Mouse (Mus musculus): ENCODE measurements around the gene Smco3. TPM values are rescaled to one million over a fixed set of nuclear protein-coding genes. Genes with fewer than 3 reads are reported as not detected.

Gene Smco3
- polyA plus RNA-seq, 1 experiment, result not detected

DNA sequence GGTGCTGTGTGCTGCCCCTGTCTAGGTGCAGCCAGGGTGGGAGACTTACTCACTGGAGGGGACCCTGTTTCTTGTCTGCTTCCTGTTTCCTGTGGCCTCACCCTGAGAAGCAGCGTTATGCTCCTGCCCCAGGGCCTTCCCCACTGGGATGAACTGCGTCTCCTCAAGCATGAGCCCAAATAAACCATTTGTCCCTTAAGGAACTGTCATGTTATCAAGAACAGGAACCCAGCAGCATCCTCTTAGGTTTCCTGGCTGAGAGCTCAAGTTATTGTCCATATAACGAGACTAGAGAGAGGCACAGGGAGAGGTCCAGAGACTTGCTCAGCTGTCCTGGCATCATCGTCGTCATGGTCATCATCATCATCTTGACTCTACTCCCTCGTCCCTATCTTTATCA, 15.0 kb upstream of the Smco3 start:
- no peak overlapping the region for H3K4me3 ChIP-seq (replicated peaks)
- H3K27me3 ChIP-seq (ENCODE audit: control insufficient read depth), result no peaks in the 10 kb centered on the region
- H3K4me1 ChIP-seq (ENCODE audit: control insufficient read depth), result peaks cover 56% of the 10 kb centered on the region
- peaks cover 92% of the 10 kb centered on the region for H3K36me3 ChIP-seq (ENCODE audit: control insufficient read depth)
- no peaks in the 10 kb centered on the region for H3K9me3 ChIP-seq (ENCODE audit: control insufficient read depth, low read length)
- TF ChIP-seq GATA1 (IDR thresholded peaks at IDR 0.05; ENCODE audit: low read length), result no peak
- TF ChIP-seq TAL1 (IDR thresholded peaks at IDR 0.05; ENCODE audit: low read length), result no peak

DNA sequence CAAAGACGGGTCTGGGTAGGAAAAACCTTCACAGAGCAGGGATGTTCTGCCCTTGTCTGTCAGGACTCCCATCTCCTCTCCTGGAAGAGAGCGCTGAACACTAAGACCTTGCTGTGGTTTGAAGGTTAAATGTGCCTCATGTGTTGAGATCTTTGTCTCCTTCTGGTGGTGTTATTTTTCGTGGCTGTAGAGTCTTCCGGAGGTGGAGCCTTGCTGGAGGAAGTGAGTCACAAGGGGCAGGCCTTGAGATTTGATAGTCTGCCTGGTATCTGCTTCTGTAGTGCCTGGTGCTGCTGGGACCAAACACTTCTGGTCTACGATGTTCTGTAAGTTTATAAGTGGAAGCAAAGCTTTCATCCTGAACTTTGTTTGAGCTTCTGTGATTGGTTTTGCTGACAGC, 13.7 kb upstream of the Smco3 start:
- no peak for TF ChIP-seq GATA1 (IDR thresholded peaks at IDR 0.05; ENCODE audit: low read length)
- TF ChIP-seq TAL1 (IDR thresholded peaks at IDR 0.05; ENCODE audit: low read length), result no peak
- H3K27me3 ChIP-seq (ENCODE audit: control insufficient read depth), result no peaks in the 10 kb centered on the region
- H3K36me3 ChIP-seq (ENCODE audit: control insufficient read depth), result peaks cover 79% of the 10 kb centered on the region
- peaks cover 43% of the 10 kb centered on the region for H3K4me1 ChIP-seq (ENCODE audit: control insufficient read depth)
- no peak overlapping the region for H3K4me3 ChIP-seq (replicated peaks)
- H3K9me3 ChIP-seq (ENCODE audit: control insufficient read depth, low read length), result no peaks in the 10 kb centered on the region

DNA sequence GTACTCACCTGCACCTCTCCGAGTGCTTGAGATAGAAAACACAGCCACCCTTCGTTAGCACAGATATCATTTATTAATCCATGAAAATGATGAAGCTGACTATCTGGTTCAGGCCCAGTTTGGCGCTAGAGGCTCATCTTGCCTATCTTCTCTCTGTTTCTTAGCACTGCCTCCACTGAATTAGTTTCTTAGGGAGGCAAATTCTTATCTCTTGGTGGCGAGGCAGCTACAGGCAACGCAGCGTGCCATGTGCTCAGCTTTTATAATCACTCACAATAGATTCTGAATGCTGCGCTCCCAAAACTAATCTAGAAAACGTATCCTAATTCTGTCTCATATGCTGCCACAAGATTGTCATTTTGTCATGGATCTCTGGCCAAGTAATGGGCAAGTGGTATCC, 13.1 kb upstream of the Smco3 start:
- Histone ChIP-seq H3K9me3 (ENCODE audit: control insufficient read depth, low read length) (no peaks in the 10 kb centered on the region), H3K4me1 (ENCODE audit: control insufficient read depth) (peaks cover 38% of the 10 kb centered on the region), H3K4me3 (replicated peaks) (no peak overlapping the region), H3K27me3 (ENCODE audit: control insufficient read depth) (no peaks in the 10 kb centered on the region), H3K36me3 (ENCODE audit: control insufficient read depth) (peaks cover 74% of the 10 kb centered on the region)
- TF ChIP-seq TAL1 (IDR thresholded peaks at IDR 0.05; ENCODE audit: low read length) (no peak), GATA1 (IDR thresholded peaks at IDR 0.05; ENCODE audit: low read length) (no peak)

DNA sequence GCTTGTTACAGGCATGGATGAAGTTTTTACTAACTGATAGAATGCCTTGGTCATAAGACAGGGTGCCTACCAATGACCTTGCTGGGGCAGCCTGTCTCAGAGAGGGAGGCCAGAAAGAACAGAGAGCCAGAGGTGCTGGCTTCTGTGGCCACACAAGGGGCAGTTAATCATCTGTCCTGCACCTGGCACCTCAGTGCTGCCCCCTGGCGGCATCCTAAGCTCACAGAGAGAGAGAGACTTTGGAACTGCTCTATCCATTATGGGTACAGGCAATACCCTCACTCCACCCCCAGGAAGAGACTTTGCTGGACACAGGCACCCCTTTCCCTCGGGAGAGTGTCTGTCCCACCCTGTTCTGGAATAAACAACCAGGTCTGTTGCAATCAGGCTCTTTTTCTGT, 12.5 kb upstream of the Smco3 start:
- Histone ChIP-seq H3K9me3 (ENCODE audit: control insufficient read depth, low read length) (no peaks in the 10 kb centered on the region), H3K4me1 (ENCODE audit: control insufficient read depth) (peaks cover 33% of the 10 kb centered on the region), H3K4me3 (replicated peaks) (no peak overlapping the region), H3K36me3 (ENCODE audit: control insufficient read depth) (peaks cover 68% of the 10 kb centered on the region), H3K27me3 (ENCODE audit: control insufficient read depth) (no peaks in the 10 kb centered on the region)
- TF ChIP-seq TAL1 (IDR thresholded peaks at IDR 0.05; ENCODE audit: low read length) (no peak), GATA1 (IDR thresholded peaks at IDR 0.05; ENCODE audit: low read length) (no peak)

DNA sequence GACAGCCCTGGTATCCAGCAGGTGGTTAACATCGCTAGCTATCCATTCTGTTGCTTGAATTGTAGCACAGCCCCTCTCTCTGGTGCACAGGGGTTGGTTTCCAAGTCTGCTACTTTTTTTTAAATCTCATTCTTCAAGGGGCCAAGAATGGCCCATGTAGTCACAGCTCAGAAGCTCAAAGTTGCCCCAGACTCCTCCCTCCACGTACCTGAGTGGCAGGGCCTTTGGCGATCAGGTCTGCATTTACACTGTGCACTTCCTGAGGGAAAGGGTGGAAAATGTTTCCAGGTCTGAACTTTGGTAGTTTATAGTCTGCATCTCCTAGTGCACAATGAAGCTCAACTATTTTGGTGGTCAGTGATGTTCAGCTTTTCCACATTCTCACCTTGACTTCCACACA, 12.0 kb upstream of the Smco3 start:
- no peak overlapping the region for H3K4me3 ChIP-seq (replicated peaks)
- TF ChIP-seq TAL1 (IDR thresholded peaks at IDR 0.05; ENCODE audit: low read length) (no peak), GATA1 (IDR thresholded peaks at IDR 0.05; ENCODE audit: low read length) (no peak)
- H3K36me3 ChIP-seq (ENCODE audit: control insufficient read depth), result peaks cover 62% of the 10 kb centered on the region
- peaks cover 30% of the 10 kb centered on the region for H3K4me1 ChIP-seq (ENCODE audit: control insufficient read depth)
- no peaks in the 10 kb centered on the region for H3K9me3 ChIP-seq (ENCODE audit: control insufficient read depth, low read length)
- H3K27me3 ChIP-seq (ENCODE audit: control insufficient read depth), result no peaks in the 10 kb centered on the region

DNA sequence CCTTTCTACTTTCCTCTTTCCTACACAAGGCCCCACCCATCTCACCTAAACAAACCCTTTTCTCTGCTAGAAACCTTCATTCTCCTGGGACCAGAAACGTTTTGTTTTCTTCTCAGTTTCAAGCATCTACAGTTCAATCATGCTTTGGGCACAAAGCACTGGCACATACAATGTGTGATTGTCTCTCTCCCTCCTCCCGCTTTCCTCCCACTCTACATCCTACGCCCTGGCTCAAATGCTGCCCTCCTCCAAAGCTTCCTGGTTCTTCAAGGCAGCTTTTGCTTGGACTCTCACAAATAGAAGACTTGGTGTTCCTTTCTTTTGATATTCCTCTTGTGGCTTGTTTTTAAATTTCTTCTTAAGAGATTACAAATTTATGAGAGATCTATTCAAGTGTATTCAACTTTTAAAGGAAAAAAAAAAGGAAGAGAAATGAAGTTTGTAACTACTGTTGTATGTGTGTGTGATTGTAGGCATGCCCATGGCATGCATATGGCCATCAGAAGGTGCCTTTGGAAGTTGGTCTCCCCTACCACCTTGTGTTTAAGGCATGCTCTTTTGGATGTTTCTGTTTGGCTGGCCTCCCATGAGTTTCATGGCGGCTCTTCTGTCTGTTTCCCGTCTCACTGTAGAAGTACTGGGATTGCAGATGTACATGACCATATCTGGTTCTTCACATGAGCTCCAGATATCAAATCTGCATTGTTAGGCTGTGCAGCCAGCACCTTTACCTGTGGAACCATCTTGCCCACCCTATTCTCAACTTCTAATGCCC, 10.6 kb upstream of the Smco3 start:
- Histone ChIP-seq H3K4me3 (replicated peaks) (no peak overlapping the region), H3K36me3 (ENCODE audit: control insufficient read depth) (peaks cover 54% of the 10 kb centered on the region), H3K9me3 (ENCODE audit: control insufficient read depth, low read length) (no peaks in the 10 kb centered on the region), H3K27me3 (ENCODE audit: control insufficient read depth) (no peaks in the 10 kb centered on the region), H3K4me1 (ENCODE audit: control insufficient read depth) (peaks cover 28% of the 10 kb centered on the region)
- TF ChIP-seq TAL1 (IDR thresholded peaks at IDR 0.05; ENCODE audit: low read length), result no peak
- TF ChIP-seq GATA1 (IDR thresholded peaks at IDR 0.05; ENCODE audit: low read length), result no peak

DNA sequence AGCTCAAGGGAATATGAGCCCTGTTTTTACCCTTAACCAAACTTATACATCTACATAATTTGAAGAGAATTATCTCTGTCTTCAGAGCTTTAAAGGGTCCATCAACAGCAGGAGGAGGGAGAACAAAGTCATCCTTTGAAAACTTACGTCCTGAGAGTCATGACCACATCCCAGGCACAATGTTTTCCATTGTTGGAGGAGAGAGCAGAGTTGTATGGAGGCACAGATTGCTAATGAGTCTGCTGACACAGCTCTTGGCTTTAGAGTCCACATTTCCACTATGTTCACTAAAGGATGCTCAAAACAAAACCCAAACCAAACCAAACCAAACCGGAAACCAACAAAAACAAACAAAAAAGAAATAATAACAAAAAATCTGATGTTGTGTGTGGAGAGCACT, 9.7 kb upstream of the Smco3 start:
- no peak overlapping the region for H3K4me3 ChIP-seq (replicated peaks)
- H3K27me3 ChIP-seq (ENCODE audit: control insufficient read depth), result no peaks in the 10 kb centered on the region
- H3K36me3 ChIP-seq (ENCODE audit: control insufficient read depth), result peaks cover 44% of the 10 kb centered on the region
- peaks cover 23% of the 10 kb centered on the region for H3K4me1 ChIP-seq (ENCODE audit: control insufficient read depth)
- H3K9me3 ChIP-seq (ENCODE audit: control insufficient read depth, low read length), result no peaks in the 10 kb centered on the region
- TF ChIP-seq TAL1 (IDR thresholded peaks at IDR 0.05; ENCODE audit: low read length), result no peak
- TF ChIP-seq GATA1 (IDR thresholded peaks at IDR 0.05; ENCODE audit: low read length), result no peak

DNA sequence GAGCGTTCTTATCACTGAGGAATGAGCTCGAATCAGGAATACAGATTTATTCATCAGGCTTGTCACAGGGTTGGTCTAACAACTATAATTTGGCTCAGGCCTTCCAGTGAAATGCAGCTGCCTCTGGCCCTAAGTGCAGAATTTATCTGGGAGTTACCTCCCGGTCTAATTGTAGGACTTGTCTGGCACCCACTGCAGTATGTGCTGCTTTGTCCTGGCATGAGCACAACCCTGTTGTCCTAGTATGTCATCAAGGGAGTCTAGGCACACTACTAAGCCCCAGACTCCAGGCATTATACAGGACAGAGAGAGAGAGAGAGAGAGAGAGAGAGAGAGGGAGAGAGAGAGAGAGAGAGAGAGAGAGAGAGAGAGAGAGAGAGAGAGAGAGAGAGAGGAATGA, 2.1 kb upstream of the Smco3 start:
- H3K4me1 ChIP-seq (ENCODE audit: control insufficient read depth), result no peaks in the 10 kb centered on the region
- TF ChIP-seq GATA1 (IDR thresholded peaks at IDR 0.05; ENCODE audit: low read length) (no peak), TAL1 (IDR thresholded peaks at IDR 0.05; ENCODE audit: low read length) (no peak)
- H3K27me3 ChIP-seq (ENCODE audit: control insufficient read depth), result peaks cover 15% of the 10 kb centered on the region
- no peak overlapping the region for H3K4me3 ChIP-seq (replicated peaks)
- no peaks in the 10 kb centered on the region for H3K36me3 ChIP-seq (ENCODE audit: control insufficient read depth)
- H3K9me3 ChIP-seq (ENCODE audit: control insufficient read depth, low read length), result no peaks in the 10 kb centered on the region

DNA sequence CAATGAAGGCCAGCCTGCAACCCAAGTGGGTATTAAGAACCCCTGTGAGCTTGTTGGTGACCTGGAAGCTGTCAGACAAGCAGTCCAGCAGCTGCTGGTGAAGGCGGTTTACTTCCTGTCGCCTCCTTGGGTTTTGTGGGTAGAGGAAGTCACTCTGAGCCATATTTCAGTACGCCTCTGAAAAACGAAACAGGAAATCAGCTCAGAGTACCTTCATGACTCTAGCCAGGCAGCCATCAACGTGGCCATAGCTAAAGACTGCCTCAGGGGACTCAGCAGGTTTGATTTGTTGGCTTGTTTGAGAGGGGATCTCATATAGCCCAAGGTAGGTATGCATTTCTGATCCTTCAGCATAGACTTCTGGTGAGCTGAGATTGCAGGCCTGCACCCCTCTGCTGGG, 3.5 kb downstream of the Smco3 start:
- TF ChIP-seq TAL1 (IDR thresholded peaks at IDR 0.05; ENCODE audit: low read length) (no peak), GATA1 (IDR thresholded peaks at IDR 0.05; ENCODE audit: low read length) (no peak)
- Histone ChIP-seq H3K4me3 (replicated peaks) (no peak overlapping the region), H3K27me3 (ENCODE audit: control insufficient read depth) (peaks cover 30% of the 10 kb centered on the region)

DNA sequence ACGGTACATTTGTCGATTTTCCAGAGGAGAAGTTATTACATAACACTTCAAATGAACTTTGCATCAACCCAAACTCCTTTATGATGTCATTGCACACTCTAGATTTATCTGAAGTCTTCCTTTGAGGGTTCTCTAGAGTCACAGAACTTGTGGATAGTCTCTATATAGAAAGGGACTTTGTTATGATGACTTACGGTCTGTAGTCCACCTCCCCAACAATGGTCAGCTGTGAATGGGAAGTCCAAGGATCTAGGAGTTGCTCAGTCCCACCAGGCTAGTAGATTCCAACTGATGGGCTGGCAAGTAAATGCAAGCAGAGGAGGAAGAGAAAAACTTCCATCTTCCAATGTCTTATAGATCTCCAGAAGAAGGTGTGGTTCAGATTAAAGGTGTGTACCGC, 6.6 kb downstream of the Smco3 start:
- Histone ChIP-seq H3K4me3 (replicated peaks) (peak overlapping the region; percentile 91), H3K36me3 (ENCODE audit: control insufficient read depth) (peaks cover 24% of the 10 kb centered on the region), H3K9me3 (ENCODE audit: control insufficient read depth, low read length) (no peaks in the 10 kb centered on the region), H3K4me1 (ENCODE audit: control insufficient read depth) (peaks cover 22% of the 10 kb centered on the region), H3K27me3 (ENCODE audit: control insufficient read depth) (peaks cover 17% of the 10 kb centered on the region)
- TF ChIP-seq GATA1 (IDR thresholded peaks at IDR 0.05; ENCODE audit: low read length) (no peak), TAL1 (IDR thresholded peaks at IDR 0.05; ENCODE audit: low read length) (no peak)

More for the DNA sequence above, 3.5 kb downstream of the Smco3 start:
- Histone ChIP-seq H3K9me3 (ENCODE audit: control insufficient read depth, low read length) (no peaks in the 10 kb centered on the region), H3K36me3 (ENCODE audit: control insufficient read depth) (no peaks in the 10 kb centered on the region), H3K4me1 (ENCODE audit: control insufficient read depth) (peaks cover 14% of the 10 kb centered on the region)

Measured in erythroblast, embryonic 14.5 days (primary cell).